Mouse (Mus musculus) frontal cortex, adult 2 months (tissue): ENCODE data around the gene Mllt1. TPM values are rescaled to one million over a fixed set of nuclear protein-coding genes. Genes with fewer than 3 reads are reported as not detected.
"Not testable (repeated sequence)": the region's sequence is repeated elsewhere in the genome, so short reads cannot be mapped to it uniquely, and the experiment has no call there.

Experiments
- DNase-seq, 2 experiments: peaks; one replicate each; pipeline ENCODE4 v3.0.0; 2022; ENCODE audit warnings: low spot score in 1 of 2; ENCODE audit errors: extremely low spot score in 1 of 2
- polyA plus RNA-seq: library from polyadenylated mRNA; depleted of rRNA; stranded (reverse); fragments of >200 nt; gene quantifications from 2 replicates; pipeline ENCODE4 v1.2.3, GENCODE M21; 2012

Mllt1 gene
- polyA plus RNA-seq, 1 experiment: 80.1 TPM

- no peak for DNase-seq
Measured at GRCm38 (mm10) chr17:56938751-56939150, 3.5 kb upstream of the Mllt1 start.

GRCm38 (mm10) chr17:56936731-56937130, 1.5 kb upstream of the Mllt1 start:
- no peak for DNase-seq

DNA sequence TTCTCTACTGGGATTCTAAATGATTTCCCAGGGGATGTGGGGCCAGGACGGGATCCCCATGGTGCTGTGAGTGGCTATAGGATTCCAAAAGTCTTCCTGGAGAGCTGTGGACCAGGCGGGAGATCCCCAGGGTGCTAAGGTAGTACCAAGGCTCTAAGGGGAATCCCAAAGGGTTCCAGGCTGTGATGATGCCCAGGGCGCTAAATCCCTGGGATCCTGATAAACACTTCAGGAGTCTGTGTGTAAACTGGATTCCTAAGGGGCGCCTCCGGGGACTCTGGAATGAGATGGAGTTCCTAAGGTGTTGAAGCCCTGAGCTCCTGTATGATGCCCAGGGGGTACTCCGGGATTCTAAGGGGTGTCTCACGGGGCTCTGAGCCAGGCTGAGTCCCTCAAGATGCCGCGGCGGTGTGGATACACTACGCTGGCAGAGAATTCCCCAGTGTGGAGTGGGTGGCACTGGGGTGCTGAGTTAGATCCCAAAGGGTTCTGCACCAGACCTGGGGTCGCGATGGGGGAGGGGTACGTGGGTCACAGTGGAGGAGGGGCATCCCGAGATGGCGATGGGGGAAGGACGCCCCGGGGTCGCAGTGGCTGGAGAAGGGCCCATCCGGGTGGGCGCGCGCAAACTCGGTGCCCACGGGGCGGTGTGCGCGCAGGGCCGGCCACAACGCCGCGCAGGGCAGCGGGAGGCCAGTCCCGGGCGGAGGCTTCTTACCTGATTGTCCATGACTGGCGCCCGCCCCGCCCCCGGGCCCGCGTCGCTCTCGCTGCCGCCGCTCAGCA, 477 bp downstream of the Mllt1 start:
- DNase-seq: peak in 1 of 2 experiments; percentile 20

GRCm38 (mm10) chr17:56933395-56933794, 1.8 kb downstream of the Mllt1 start:
- no peak for DNase-seq

DNA sequence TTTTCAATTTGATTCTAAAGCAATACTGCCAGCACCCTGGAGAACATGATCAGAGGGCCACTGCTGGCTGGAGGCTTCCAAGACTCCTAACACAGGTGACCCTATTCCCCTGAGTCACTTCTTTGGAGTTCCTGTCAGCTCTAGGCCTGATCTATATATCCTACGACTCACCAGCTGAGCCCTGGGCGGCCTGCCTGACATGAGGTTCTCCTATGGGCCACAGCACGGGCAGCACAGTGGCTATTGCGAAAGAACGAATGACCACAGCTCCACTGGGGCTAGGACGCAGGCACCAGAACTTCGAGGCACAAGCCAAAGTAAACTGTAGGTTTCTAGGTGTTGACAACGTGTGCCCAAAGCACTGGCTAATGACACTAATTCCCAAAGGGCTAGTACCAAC, 5.2 kb downstream of the Mllt1 start:
- no peak for DNase-seq

- no peak for DNase-seq
Measured at GRCm38 (mm10) chr17:56929530-56929929, 5.7 kb downstream of the Mllt1 start.

GRCm38 (mm10) chr17:56929101-56929500, 6.1 kb downstream of the Mllt1 start:
- DNase-seq: no peak

GRCm38 (mm10) chr17:56925998-56926397, 9.2 kb downstream of the Mllt1 start:
- no peak for DNase-seq

- no peak for DNase-seq
Measured at GRCm38 (mm10) chr17:56919725-56920124, 15.5 kb downstream of the Mllt1 start.

- DNase-seq: no peak
Measured at GRCm38 (mm10) chr17:56917166-56917565, 18.0 kb downstream of the Mllt1 start.

GRCm38 (mm10) chr17:56913444-56913843, 21.8 kb downstream of the Mllt1 start:
- DNase-seq: no peak

DNA sequence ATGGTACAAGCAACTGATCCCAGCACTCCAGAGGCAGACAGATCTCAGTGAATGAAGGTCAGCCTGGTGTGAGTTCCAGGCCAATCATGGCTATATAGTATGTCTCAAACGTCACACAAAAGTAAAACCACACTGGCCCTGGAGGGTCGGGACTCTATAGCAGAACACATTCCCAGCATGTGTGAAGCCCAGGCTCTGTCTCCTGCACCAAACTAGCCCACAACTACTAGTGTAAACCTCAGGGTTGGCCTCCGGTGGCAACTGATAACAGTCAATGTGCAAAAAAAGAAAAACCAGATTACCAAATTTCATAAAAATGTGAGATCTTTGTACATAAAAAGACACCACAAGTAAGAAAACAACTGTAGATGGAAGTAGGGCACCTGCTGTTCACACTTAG, 22.2 kb downstream of the Mllt1 start:
- DNase-seq: no peak

- DNase-seq: not testable (repeated sequence)
Measured at GRCm38 (mm10) chr17:56909764-56910163, 25.5 kb downstream of the Mllt1 start.

DNA sequence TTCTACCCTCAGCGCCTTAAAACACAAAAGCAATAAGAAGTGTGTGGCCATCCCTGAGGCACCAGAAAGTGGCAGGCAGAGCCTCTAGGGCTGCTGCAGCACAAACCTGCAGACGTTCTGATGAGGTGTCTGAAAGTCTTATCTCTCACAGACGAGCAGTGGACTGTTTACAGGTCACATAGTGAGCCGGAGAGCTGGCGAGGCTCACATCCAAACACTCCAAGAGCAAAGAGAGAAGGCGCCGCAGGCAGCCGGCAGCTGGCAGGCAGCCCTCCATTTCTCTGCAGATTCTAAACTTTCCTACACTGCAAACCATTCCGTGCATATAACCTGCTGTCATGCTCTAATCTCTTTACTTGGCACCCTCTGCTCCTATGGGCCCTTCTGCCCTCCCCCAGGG, 27.3 kb downstream of the Mllt1 start:
- DNase-seq: no peak

- no peak for DNase-seq
Measured at GRCm38 (mm10) chr17:56907096-56907495, 28.1 kb downstream of the Mllt1 start.

GRCm38 (mm10) chr17:56906166-56906565, 29.0 kb downstream of the Mllt1 start:
- DNase-seq: no peak

DNA sequence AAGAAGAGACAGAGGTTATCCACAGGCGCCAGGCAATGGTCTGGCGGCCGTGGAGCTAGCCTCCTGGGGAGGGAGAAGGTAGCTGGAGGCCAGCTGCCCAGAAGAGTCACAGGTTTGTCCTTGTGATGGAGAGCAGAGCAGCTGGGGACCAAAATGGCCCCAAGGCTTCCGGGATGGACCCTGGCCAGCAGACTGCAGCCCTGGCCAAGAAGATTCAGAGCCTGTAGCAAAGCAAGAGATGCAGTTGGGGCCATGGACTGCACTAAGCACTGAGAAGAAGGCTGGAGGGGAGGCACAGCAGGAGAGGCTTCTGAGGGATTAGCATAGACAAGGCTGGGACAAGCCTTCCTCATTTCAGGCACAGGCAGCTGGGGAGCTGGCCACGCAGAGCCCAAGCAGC, 32.5 kb downstream of the Mllt1 start:
- no peak for DNase-seq

DNA sequence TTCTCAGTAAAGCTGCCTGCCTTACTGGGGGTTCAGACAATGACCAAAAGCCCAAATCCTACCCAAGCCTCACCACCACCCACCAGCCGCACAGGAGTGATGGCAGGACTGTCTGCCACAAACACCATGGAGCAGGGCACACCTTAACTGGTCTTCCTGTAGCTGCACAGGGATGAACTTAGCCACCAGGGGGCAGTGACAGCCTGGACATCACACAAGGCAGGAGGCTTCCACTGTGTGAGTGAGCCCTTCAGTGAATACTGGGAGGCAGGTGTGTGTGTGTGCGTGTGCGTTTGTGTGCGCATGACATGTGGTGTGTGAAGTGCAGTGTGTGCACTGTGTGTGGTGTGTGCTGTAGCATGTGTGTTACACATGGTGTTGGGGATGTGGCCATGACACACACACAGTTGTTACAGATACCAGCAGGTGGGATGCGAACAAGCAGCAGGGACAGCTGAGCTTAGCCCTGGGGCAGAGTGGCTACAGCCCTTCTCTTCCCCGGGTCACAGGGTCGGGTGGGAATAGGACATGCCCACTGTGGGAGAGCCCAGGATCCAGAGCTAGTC, 37.5 kb downstream of the Mllt1 start:
- DNase-seq: peak; percentile 70 to 93

GRCm38 (mm10) chr17:56896513-56897129, 38.6 kb downstream of the Mllt1 start:
- peak in 1 of 2 experiments; percentile 40 for DNase-seq

DNA sequence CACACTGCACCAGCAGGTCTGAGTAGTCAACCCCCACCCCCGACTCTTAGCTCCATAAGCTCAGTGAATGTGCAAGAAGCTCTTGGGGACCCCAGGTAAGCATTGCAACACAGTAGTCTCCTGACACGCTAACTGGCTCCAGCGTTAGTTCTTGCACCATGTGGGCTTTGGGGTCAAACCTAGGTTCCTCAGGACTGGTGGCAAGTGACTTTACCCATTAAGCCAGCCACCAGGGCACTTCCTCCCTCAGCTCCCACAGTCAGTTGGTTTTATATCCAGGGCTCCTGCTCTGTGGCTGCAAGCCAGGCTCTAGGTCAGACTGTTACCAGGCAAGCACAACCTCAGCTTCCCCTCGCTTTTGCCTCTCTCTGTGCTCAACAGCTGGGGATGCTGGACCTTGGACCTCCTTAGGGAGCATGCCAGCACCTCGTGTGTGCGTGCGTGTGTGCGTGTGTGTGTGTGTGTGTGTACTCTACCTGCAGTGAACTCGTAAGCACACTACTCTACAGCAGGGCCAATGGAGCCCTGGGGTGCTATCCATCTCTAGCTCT, 39.8 kb downstream of the Mllt1 start:
- no peak for DNase-seq

DNA sequence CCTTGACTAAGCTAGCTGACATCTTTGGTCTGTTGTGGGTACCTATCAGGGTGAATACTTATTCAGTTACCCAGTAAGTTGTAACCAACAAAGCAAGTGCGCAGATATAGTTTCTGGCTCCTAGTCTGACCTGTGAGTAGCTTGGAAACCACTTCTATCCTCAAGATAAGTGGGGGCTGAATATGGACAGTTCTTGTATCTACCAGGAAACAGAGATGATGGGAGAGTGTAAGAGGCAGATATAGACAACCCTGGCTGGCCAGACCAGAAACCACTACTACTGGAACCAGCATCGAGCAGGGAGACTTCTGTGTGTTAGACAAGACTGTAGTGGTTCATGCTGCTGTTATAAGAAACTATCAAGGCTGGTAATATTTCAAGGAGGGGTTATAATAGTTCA, 45.2 kb downstream of the Mllt1 start:
- no peak for DNase-seq

- DNase-seq: no peak
Measured at GRCm38 (mm10) chr17:56888050-56888449, 47.2 kb downstream of the Mllt1 start.
